Mouse (Mus musculus): ENCODE results near the gene Exosc5.

Gene Exosc5

GRCm38 (mm10) chr7:25680514-25681258, 21.7 kb downstream of the Exosc5 start, which contains the start of gene B9d2:
Gene B9d2, plus strand, starts transcription at chr7:25680780.
- peak; percentile 93 for DNase-seq

- DNase-seq, result no peak
These were observed 22.6 kb downstream of the Exosc5 start for GRCm38 (mm10) chr7:25681341-25682231.

DNA sequence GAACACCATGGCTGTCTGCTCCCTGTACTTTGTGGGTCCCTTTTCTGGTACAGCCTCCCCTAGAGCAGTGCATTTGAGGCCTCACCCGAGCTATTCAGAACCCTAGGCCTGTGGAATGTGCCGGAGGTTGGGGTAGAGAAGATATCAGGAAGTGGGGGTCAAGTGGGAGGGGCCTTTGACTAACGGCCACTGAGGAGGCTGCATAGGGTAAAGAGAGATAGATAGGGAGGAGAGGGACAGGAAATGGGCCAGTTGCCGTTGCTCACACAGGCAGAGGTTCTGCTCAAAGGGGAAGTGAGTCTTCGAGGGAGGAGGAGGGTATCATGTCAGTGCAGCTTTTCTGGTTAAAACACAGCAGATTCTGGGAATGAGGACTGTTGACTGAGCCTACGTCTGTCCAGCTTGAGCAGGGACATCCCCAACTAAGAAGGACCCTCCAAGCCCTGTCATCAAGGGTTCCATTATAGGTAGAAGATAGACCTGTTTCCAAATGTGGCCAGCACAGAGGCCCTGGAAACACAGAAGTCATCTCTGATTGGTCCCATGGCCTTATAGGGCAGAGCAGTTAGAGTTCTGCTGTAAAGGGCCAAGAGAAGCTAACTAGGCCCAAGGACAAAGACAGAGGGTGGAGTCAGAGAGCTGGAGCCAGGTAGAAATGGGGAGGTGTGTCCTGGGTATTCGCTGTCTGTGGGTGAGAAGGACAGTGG, 24.7 kb downstream of the Exosc5 start:
- DNase-seq, result no peak

DNA sequence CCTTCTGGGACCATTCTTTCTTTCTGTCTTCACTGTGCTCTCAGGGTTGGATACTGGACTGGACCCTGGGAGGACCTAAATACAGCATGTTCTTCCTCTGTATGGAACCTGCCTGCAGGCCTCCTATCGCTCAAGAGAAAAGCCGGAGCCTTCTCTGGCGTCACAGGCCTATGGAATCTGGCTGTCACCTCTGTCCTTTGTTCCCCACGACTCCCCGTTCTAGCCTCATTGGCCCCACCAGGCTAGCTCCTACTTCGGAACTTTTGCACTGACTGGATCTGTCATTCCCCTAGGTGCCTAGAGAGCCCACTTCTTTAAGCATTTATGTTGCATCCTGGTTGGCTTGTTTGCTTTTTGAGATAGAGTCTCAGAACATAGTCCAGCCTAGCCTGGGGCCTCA, 25.7 kb downstream of the Exosc5 start:
- DNase-seq, result no peak

DNA sequence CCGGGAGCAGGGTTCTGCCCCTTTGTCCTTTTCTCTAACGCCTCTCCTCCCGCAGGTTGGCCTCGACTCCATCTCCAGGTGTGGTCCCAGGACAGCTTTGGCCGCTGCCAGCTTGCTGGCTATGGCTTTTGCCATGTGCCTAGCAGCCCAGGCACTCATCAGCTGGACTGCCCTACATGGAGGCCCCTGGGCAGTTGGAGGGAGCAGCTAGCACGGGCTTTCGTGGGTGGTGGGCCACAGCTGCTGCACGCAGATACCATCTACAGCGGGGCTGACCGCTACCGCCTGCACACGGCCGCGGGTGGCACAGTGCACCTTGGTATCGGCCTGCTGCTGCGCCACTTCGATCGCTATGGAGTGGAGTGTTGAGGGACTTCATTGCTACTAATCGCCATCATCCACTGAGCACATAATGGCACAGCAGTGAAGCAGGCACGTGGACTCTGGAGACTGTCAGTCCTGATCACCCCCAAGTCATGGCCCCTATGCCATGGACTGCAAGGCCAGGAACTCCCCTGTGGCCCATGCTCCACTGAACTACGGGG, 27.0 kb downstream of the Exosc5 start:
- DNase-seq, result no peak

- no peak for DNase-seq
These were observed 27.9 kb downstream of the Exosc5 start, which contains the start of gene Tgfb1 for GRCm38 (mm10) chr7:25686680-25687531. Gene Tgfb1, plus strand, starts transcription at chr7:25687002.

DNA sequence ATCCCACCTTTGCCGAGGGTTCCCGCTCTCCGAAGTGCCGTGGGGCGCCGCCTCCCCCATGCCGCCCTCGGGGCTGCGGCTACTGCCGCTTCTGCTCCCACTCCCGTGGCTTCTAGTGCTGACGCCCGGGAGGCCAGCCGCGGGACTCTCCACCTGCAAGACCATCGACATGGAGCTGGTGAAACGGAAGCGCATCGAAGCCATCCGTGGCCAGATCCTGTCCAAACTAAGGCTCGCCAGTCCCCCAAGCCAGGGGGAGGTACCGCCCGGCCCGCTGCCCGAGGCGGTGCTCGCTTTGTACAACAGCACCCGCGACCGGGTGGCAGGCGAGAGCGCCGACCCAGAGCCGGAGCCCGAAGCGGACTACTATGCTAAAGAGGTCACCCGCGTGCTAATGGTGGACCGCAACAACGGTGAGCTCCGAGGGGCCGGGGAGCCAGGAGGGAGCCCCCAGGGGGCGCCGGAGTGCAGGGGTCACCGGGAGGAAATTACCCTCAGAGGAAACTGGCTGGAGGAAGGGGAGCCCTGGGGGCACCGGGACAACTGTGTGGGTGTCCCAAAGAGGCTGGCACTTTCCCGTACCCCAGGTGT, 28.9 kb downstream of the Exosc5 start:
- DNase-seq, result no peak

DNA sequence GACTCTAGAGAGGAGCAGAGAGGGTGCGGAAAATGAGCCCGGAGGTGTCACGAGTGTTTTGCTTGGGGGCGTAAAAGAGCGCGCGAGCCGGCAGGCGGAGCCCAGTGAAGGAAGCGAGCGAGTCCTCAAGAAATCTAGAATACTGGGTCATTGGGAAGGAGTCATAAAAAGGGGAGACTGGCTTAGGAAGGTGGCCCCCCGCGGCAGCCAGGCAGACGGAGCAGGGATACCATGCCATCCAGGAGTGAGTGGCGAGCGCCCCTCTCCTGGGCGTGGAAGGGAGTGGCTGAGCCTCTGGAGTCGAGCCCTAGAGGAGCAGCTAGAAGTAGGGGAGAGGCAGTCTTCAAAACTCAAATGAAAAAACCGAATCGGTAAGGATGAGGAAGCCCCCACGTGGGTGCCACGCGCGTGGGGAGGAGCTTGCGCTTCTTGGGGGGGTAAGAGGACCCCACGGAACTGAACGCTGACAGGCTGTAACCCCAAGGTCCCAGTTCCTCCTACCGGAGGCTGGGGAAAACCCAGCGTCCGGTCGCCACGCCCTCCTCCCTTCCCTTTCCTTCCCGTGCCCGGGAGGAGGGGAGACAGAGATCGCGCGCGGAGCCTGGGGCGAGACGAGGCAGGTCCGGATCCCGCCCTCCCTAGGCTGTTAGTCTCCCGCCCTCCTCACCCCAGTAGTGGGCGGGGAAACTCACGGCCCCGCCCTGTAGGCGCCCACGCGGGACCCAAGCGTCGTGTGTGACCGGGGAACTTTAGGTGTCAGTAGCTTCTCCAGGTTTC, 30.0 kb downstream of the Exosc5 start:
- DNase-seq, result no peak

DNA sequence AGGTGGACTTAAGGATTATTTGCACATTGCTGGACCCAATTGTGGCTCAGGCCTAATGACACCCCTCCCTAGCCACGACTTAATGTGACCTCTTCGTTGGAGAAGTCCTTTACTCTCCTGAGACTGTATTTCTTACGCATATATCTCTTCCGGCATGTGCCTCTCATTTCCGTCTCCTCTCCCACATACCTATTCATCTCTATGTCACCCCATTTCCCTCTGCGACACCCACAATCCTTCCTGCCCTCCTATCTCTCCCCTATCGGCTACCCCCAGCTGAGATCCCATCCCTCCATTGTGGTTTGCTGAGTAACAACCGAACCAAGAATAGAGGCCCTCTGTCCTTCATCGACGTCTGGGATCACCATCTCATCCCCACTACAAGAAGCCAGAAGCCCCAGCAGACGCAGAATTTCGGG, 30.6 kb downstream of the Exosc5 start:
- no peak for DNase-seq

GRCm38 (mm10) chr7:25690051-25690450, 31.1 kb downstream of the Exosc5 start:
- no peak for DNase-seq

- no peak for DNase-seq
These were observed 35.1 kb downstream of the Exosc5 start for GRCm38 (mm10) chr7:25694104-25694503.

DNA sequence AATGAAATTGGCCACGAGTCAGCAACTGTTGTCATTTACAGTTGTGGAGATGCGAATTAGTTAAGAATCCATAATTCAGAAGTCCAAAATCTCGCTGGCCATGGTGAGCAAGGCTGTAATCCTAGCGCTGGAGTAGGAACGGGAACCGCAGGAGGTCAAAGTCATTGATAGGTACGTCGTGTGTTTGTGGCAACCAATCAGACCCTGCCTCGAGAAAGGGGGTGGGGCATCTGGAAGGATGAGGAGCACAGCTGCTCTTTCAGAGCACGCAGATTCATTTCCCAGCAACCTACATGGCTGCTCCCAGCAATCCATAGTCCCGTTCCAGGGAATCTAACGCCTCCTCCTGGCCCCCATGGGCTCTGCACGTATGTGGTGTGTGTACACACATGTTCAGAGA, 40.9 kb downstream of the Exosc5 start:
- DNase-seq, result no peak

DNA sequence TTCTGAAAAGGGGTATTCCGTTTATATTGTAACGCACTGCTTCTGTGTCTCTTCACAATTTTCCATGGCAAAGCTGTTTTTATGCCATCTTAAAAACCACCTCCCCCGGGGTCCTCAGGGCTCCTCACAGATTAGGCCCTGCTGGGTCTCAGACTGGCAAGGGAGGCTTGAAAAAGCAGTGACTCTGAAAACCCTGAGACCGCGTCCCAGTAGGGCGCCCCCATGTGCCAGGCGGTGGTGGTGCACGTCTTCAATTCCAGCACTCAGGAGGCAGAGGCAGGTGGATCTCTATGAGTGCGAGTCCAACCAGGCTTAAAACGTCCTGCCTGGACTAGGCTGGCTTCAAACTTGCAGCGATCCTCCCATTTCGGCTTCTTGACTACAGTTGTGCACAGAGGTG, 41.8 kb downstream of the Exosc5 start:
- no peak for DNase-seq

DNA sequence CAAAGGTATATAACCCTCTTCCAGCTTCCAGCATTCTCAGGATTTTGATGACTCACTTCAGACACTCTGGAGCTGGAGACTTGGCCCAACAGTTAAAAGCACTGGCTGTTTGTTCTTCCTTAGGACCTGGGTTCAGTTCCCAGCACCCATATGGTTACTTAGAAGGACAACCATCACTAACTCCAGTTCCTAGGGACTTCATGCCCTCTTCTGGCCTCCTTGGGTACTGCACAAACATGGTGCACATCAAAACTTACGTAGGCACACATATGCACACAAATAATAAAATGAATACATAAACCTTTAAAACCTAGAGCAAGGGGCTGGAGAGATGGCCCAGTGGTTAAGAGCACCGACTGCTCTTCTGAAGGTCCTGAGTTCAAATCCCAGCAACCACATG, 43.4 kb downstream of the Exosc5 start:
- DNase-seq, result no peak

- no peak for DNase-seq
These were observed 45.0 kb downstream of the Exosc5 start for GRCm38 (mm10) chr7:25703793-25704494.

DNA sequence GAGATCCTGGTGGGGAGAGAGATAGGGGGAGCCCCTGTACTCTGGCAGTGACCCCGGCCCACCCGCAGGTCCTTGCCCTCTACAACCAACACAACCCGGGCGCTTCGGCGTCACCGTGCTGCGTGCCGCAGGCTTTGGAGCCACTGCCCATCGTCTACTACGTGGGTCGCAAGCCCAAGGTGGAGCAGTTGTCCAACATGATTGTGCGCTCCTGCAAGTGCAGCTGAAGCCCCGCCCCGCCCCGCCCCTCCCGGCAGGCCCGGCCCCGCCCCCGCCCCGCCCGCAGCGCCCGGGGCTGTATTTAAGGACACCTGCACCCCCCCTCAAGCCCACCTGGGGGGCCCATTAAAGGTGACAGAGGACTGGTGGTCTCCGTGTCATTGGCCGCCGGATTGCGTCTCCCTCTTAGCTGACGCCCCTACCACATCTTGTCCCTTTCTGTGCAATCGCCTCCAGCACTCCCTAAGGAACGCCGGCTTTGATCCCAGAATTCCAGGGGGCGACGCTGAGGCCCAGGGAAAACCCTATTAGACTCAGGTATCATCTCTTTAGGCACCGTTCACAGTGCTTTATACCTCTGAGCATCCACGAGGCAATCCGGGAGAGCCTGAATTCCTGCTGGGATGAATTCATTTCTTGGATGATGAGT, 45.9 kb downstream of the Exosc5 start:
- DNase-seq, result no peak

DNA sequence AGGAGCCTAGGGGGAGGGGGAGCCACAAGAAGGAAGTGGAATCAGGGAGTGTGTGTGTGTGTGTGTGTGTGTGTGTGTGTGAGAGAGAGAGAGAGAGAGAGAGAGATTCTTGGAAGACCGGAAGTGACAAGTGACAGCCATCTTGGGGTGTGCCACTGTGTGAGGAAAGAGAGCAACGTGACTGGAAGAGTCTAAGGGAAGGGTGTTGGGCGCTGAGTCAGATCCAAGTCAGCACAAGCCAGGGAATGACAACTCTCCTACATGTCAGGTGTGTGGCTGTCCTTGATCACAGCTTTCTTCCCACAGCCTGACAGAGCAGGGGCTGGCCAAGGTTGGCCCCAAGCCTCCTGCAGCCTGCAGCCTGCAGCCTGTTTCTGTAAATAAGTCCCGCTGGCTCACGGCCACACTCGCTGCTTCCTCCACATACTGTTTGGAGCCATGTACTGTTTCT, 46.9 kb downstream of the Exosc5 start:
- no peak for DNase-seq

GRCm38 (mm10) chr7:25706578-25707170, 47.7 kb downstream of the Exosc5 start:
- no peak for DNase-seq
